Mouse (Mus musculus) G1E (cell line): ENCODE measurements around the gene Prkar2a.

Experiments
- CTCF ChIP-seq: IDR thresholded peaks from 2 replicates; pipeline ENCODE4 v1.5.1; 2012; ENCODE audit warnings: low read depth, low read length, inconsistent platforms, mixed read lengths
- GATA1 ChIP-seq: IDR thresholded peaks from 2 replicates; pipeline ENCODE4 v1.6.1; 2012; ENCODE audit warnings: borderline replicate concordance, low read length, inconsistent platforms, mixed read lengths
- GATA2 ChIP-seq: IDR thresholded peaks from 2 replicates; pipeline ENCODE4 v1.6.1; 2012; ENCODE audit warnings: low read depth, low read length, inconsistent platforms, borderline replicate concordance
- TAL1 ChIP-seq: conservative IDR thresholded peaks from 2 replicates; pipeline ENCODE4 v1.6.1; 2012; ENCODE audit warnings: low read depth, low read length, inconsistent platforms, mixed read lengths

DNA sequence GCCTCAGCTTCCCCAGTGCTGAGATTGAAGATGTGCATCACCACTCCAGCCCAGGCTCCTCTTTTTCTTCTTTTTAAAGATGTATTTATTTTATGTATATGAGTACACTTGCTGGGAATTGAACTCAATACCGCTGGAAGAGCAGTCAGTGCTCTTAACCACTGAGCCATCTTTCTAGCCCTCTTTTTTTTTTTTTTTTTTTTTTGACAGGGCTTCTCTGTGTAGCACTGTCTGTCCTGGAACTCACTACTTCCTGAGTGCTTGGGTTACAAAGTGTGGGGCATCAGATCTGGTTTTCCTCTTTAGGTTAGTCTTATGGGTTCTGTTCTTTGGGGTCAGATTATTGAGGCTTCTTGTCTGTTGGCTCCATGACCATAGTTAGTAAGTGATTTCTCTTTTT lies 5.4 kb downstream of the Prkar2a start:
- no peak for TF ChIP-seq CTCF
- TF ChIP-seq TAL1, result no peak
- TF ChIP-seq GATA1, result no peak
- TF ChIP-seq GATA2, result no peak
